Mouse (Mus musculus): Measurements from ENCODE around the gene Src.
A peak's percentile ranks its signal among the peaks of the same experiment; 100 is the strongest.
"Not testable (repeated sequence)": the region's sequence is repeated elsewhere in the genome, so short reads cannot be mapped to it uniquely, and the experiment has no call there.

The Src gene

GRCm38 (mm10) chr2:157418206-157418605 lies at the start of gene Src:
TSS of gene Src (plus strand) at chr2:157418444.
- DNase-seq (ENCODE audit: low spot score in 2 of 2), result no peak

DNA sequence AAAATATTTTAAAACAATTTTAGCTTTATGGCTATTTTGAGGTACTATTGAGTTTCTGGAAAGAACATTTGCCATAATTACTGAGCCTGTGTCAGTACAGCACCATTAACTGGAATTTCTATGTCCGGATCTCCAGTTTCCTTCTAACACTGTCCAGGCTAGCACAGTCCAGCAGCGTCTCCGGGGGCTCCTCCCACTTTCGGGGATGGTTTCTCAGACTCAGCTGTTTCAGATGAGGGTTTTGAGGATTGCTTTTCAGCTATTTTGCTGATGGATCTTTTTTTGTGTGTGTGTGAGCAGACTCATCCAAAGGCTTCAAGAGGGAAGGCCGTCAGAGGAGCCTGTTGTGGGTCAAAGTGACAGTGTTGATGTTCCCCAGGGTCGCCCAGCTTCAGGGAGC lies 46.5 kb upstream of the Src start:
- DNase-seq (ENCODE audit: low spot score in 2 of 2), result no peak

DNA sequence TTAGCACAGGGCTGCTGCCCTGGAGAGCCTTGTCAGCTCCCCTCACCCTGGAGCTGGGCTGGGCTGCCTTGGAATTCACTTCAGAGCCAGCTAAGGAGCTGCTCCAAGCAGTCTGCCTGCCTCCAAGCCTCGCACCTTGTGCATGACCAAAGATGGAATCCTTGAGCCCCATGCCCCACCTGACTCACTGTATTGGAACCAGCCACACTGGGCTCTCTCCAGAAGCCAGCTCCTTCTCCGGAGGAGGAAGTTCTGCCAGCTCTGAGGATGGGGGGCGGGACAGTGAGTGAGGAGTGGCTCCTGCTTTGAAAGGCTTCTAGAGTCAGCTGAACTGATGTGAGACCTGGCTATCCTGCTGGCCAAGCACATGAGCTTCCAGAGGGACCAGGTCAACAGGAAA lies 44.6 kb upstream of the Src start:
- no peak for DNase-seq (ENCODE audit: low spot score in 2 of 2)

DNA sequence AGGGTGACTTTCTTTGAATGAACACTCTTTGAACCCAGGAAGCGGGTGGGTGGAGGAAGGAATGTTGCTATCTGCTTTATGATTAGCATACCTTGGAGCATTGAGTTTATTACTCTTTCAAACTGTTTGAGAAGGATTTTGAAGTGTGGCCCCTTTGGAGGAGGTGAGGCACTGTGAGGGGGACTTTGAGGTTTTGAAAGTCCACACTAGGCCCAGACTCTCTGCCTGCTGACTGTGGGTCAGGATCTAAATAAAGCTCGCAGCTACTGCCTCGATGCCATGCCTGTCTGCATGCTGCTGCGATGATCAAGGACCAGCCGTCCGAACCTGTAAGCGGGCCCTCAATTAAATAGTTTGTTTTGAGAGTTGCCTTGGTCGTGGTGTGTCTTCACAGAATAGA lies 43.2 kb upstream of the Src start:
- no peak for DNase-seq (ENCODE audit: low spot score in 2 of 2)

DNA sequence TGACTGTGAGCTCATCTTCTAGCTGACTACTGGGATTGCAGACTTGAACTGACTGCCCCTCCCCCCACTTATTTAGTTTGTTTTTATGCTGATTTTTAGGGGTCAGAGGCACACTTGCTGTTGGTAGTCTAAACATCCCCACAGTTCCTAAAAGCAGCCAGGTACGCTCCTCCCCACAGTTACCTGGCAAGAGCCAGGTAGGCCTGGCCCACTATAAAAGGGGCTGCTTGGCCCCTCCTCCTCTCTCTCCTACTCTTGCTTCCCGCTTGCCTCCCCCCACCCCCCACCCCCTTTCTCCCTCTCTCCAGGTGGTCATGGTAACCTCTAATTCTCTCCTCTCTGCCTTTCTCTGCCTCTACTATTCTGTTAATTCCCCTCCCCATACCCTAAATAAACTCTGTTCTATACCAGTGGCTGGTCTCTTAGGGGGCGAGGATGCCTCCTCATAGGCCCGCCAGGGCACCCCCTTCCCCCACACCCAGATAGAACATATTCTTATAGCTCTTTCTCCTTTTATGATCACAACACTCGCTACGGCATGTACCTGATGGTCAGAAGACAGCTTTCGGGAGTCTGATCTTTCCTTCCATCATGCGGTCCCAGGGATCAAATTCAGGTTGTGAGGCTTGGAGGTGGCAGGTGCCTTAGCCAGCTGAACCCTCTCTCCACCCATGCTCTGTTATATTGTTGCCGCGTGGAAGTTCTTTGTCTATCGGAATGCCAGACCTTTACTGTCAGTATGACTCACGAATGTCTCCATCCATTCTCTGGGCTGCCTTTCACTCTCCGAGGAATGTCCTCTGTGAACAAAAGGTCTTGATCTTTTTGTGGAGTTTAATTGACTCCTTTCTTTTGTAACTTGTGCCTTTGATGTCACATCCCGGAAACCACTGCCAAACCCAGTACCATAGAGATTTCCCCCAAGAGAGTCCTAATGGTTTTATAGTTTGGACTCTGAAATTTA lies 42.2 kb upstream of the Src start:
- DNase-seq (ENCODE audit: low spot score in 2 of 2), result no peak

GRCm38 (mm10) chr2:157376995-157377394 lies 41.2 kb upstream of the Src start:
- no peak for DNase-seq (ENCODE audit: low spot score in 2 of 2)

DNA sequence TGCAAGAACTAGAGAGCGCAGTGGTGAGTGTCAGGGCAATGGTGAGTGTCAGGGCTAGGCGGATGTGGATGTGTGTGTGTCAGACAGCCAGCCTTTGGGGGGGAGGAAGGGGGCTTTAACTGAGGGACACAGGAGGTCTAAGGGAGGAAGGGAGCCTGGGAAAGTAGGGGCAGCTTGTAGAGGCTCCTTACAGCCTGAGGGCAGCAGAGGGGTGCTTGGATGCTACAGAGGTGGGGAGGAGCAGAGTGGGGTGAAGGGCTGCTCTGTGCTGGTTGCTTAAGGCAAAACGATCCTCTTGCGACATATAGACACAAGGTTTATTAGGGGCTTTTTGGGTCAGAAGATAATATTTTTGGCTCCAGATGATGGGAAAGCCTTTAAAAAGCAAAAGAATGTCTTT lies 33.4 kb upstream of the Src start:
- DNase-seq (ENCODE audit: low spot score in 2 of 2), result no peak

GRCm38 (mm10) chr2:157388901-157389590 lies 29.2 kb upstream of the Src start:
- not testable (repeated sequence) for DNase-seq (ENCODE audit: low spot score in 2 of 2)

DNA sequence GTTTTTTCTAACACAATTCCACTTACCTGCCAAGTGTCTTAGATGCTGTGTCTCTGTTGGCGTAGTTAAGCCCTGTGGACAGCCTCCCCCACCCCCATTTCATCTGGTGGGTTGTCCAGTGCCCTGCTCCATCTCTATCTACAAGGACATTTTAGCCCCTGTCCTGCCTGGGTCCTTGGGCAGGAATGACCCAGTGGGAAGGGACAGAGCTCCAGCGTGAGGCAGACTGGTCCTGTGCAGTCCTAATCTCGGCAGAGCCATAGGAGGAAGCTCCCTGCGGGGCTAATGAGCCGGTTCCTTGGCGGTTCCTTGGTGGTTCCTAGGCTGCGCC lies 28.7 kb upstream of the Src start:
- DNase-seq (ENCODE audit: low spot score in 2 of 2), result no peak

DNA sequence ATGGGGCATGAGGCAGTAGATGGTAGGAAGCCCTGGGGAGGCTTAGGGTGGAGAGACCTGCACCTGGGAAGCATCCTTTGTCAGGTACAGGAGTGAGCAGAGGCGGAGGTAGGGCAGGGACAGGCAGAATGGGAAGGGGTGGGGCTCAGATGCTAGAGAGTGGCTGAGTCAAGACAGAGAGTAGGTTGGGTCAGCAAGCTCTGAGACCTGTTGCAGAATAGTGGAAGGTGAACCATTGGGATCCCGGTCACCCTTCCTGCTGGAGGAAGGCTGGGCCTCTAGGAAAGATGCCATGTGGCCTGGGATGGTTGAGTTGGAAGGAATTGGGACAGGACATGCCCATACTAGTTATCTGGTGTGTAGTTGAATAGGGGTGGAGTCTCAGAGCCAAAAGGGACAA lies 25.9 kb upstream of the Src start:
- DNase-seq (ENCODE audit: low spot score in 2 of 2), result no peak

- DNase-seq (ENCODE audit: low spot score in 2 of 2), result no peak
Observed at GRCm38 (mm10) chr2:157393549-157393948, 24.7 kb upstream of the Src start.

DNA sequence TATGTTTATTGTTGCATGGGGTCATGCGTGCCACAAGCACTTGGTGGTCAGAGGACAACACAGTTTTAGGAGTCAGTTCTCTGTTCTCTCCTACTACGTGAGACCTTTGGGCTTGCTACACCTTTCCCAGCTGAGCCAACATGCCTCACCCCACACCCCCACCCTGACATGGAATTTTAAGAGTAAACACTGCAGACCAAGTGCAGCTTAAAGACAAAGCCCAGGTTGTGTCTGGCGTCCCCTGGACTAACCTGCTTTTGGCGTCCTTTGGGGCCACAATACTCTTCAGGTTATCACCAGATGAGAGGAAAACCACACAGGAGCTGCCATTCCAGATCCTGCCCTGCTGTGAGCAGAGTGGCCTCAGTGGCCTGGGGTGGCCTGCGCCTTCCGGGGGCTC lies 23.4 kb upstream of the Src start:
- no peak for DNase-seq (ENCODE audit: low spot score in 2 of 2)

- no peak for DNase-seq (ENCODE audit: low spot score in 2 of 2)
Observed at GRCm38 (mm10) chr2:157395371-157395770, 22.9 kb upstream of the Src start.

DNA sequence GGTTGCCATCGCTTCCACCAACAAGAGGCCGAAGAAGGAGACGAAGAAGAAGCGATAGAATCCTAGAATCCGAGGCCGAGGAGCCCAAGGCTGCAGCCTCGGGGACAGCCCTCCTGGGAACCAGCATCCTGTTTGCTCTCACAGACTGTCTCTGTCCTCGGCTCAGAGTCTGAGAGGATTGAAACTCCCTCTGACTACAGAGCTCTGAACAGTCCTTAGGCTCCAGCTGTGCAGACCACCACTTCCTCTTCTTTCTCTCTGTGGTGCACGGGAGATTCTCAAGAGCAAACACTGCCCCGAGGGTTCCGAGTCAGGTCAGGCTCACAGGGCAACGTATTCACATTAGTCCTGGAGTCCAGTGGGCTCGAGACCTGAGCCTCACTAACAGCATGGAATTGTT lies 22.3 kb upstream of the Src start:
- DNase-seq (ENCODE audit: low spot score in 2 of 2), result peak in 1 of 2 experiments; percentile 22

DNA sequence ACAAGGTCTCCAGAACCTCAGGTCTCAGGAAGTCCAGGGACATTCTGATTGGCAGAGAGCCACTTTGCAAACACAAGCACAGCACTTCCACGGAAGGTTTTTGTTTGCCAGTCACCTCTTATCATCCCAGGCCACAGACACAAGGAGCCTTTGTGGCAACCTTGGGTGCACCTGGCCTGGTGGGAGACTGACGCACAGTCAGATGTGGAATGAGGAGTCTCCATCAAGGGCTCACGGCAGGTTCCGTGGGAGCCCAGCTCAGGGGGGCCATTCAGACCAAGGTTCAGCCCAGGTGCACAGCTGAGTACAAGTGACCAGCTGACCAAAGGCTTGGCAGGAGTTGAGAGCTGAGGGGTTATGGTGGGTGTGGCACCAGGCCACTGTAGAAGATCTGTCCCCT lies 20.9 kb upstream of the Src start:
- DNase-seq (ENCODE audit: low spot score in 2 of 2), result no peak

DNA sequence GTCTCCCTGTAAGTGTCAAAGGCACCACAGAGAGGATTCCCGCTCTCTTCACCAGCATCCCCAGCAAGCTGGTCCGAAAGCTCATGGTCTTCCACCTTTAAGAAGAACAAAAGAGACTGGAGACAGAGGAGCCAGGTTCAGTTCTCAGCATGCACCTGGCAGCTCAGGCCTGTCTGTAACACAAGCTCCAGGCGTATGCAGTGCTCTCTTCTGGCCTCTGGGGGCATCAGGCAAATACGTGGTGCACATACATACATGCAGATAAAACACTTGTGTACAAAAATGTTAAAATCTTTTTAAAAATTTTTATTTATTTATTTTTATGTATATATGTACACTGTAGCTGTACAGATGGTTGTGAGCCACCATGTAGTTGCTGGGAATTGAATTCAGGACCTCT lies 19.7 kb upstream of the Src start:
- no peak for DNase-seq (ENCODE audit: low spot score in 2 of 2)

- DNase-seq (ENCODE audit: low spot score in 2 of 2), result no peak
Observed at GRCm38 (mm10) chr2:157399797-157400196, 18.4 kb upstream of the Src start.

DNA sequence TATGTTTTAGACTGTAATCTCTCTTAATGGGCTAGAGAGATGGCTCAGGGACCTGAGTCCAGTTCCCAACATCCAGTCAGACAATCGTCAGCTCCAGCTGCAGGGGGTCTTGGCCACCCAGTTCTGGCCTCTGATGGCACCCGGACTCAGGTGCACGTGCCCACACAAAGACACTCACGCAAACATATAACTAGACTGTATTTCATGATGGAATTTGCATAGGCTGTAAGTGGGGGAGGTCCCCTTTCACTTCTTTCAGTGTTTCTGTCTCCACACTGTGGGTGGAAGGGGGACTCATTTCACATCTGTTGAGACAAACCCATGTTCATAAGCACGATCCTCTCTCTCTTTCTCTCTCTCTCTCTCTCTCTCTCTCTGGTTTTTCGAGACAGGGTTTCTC lies 17.8 kb upstream of the Src start:
- DNase-seq (ENCODE audit: low spot score in 2 of 2), result peak in 1 of 2 experiments; percentile 20

DNA sequence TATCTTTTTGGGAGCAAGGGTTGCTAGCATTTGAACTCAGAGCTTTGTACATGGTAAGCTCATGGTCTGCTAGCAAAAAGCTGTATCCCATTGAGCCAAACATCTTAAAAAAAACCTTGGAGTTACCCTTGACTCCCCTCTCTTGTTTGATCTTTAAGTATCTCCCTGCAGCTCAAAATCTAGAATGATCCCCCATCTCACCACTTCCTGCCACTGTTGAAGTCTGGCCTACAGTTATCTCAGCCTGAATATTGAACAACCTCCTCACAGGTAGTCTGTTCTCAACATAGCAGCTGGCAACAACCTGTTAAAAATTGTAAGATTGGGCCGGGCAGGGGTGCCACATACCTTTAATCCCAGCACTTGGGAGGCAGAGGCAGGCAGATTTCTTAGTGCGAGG lies 17.0 kb upstream of the Src start:
- no peak for DNase-seq (ENCODE audit: low spot score in 2 of 2)

DNA sequence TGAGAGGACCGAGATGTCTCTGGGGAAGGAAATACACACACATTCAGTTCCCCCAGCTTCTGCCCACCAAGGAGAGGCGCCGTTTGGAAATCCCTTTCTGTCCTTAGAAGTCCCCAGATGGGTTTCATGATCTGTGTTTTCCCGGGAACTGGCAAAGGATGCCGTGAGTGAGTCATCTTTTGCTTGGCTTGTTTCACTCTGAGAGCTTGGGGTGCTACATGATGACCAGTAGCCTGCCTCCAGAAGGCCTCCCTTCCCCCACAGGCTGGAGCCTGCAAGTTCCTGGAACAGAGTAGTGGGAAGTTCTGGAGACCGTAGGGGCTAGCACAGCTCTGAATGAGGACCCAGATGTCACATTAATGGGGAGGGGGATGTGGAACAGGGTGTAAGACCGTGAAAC lies 10.6 kb upstream of the Src start:
- no peak for DNase-seq (ENCODE audit: low spot score in 2 of 2)

DNA sequence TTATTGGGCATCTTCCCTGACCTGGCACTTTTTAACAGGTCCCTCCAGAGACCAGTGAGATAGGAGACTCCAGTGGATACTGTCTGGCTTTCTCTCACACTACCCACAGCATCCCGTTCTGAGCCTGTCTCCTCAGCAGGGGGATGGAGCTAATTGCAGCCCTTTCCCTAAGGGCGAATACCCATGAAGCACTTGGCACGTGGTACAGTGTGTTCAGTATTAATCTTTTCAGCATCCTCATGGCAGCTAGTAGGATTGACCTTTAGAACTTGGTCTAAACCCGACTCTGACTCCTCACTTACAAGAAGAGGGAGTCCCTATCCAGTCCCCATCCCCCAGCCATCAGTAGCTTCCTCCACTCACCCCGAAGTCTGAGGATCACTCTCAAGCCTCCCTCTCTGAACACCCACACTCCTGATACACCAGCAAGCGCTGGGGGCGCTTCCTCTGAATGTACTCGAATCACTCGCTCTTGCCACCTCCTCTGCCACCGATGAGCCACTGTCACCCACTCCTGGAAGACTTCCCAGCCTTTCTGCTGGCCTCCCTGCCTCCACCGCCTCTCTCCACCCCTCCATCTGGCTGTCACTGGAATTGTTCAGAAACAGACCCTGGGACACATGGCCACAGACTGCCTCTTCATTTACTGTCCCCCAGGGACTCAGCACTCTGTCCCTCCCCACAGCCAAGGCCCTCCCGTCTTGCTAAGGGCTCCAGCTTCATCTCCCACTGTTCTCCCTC lies 8.3 kb upstream of the Src start:
- no peak for DNase-seq (ENCODE audit: low spot score in 2 of 2)

- no peak for DNase-seq (ENCODE audit: low spot score in 2 of 2)
Observed at GRCm38 (mm10) chr2:157411151-157411693, 7.0 kb upstream of the Src start.
